Mouse (Mus musculus) heart, adult 2 months (tissue): ENCODE measurements at regions not wholly inside any gene's neighbourhood (a gene's known extent, or its start where the extent isn't known, plus 50 kb on each side); places are given as distances from the start of the nearest gene placed in this dataset.

Experiments
- CTCF ChIP-seq: fragments of 200-600 bp; IDR thresholded peaks from 2 replicates; pipeline ENCODE4 v1.8.1; 2022; ENCODE audit warnings: antibody characterized with exemption, mild to moderate bottlenecking, moderate library complexity
- POLR2A ChIP-seq: fragments of 200-500 bp; IDR thresholded peaks from 2 replicates; pipeline ENCODE4 v1.6.1; 2011; ENCODE audit warnings: mild to moderate bottlenecking, low read depth, low read length, control low read depth; ENCODE audit not compliant: insufficient read depth

DNA sequence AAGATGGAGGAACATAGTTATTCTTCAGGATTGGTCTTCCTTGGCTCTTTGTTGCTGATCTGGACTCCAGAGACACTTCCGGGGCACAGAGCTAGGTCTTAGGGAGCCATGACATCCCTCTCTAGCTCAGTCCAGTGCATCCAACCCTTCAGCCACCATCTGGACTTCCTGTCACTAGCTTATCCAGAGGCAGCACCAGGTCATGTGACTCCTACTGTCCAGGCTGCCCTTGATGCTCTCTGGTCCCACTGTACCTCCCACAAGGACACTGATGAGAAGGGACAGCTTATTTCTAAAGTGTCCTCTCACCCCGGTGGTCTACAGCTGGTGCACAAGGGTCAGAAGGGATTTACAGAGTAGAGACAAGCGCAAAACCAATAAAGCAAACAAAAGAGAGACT, 400.7 kb upstream of the Kcnab2 start:
- TF ChIP-seq CTCF (no peak), POLR2A (no peak)
